Mouse (Mus musculus): Measurements from ENCODE around the gene Mesp2. TPM values are rescaled to one million over a fixed set of nuclear protein-coding genes. Genes with fewer than 3 reads are reported as not detected.

Mesp2 gene
- not detected in 2 replicates for polyA plus RNA-seq (2015; fragmentation: Nextera tagmentation; extraction: Ambion mirVana)

DNA sequence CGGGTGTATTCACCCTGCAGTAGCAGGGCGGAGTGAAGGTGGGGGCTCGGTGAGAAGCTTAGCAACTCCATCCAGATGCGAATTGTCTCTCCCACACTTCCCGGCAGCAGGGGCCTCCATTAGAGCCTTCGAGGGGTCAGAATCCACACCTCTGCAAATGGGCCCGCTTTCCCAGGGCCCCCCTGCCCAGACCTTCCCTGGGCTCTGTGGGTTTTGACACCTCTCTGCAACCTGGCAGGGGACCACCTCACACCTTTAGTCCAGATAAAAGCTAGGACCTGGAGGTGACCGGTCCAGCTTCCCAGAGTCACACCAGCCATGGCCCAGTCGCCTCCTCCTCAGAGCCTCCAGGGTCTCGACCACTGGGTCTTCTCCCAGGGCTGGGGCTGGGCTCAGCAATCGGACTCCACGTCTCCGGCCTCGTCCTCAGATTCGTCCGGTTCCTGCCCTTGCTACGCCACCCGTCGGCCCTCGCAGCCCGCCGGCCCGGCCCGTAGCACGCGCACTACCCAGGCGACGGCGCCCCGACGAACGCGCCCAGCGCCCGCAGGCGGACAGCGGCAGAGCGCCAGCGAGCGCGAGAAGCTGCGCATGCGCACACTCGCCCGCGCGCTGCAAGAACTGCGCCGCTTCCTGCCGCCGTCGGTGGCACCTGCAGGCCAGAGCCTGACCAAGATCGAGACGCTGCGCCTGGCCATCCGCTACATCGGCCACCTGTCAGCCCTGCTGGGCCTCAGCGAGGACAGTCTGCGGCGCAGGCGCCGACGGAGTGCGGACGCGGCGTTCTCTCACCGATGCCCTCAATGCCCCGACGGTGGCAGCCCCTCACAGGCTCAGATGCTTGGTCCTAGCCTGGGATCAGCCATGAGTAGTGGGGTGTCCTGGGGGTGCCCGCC lies at the start of gene Mesp2:
Gene Mesp2 (plus strand): TSS at position 117 of the 896 bp plus-strand sequence.
- no peaks in the 10 kb centered on the region for H3K36me3 ChIP-seq (replicated peaks)
- ATAC-seq (ENCODE audit: insufficient read depth) = peak; percentile 34; the same call in 1 of the 2 replicates
- H3K9me3 ChIP-seq (replicated peaks) = no peaks in the 10 kb centered on the region
- H3K4me1 ChIP-seq (replicated peaks) = peaks cover 8% of the 10 kb centered on the region
- H3K27me3 ChIP-seq = peaks cover 26% of the 10 kb centered on the region
- H3K27ac ChIP-seq (replicated peaks) = no peak within 1 kb of the TSS
- WGBS (ENCODE audit: insufficient replicate concordance) = 11% methylated on average over 71 of the region's 71 CpGs
- peak within 1 kb of the TSS; percentile 61 for H3K4me2 ChIP-seq
- H3K9ac ChIP-seq = no peak within 1 kb of the TSS
- H3K4me3 ChIP-seq (replicated peaks) = peak within 1 kb of the TSS; percentile 32; the same call in 1 of the 2 replicates

DNA sequence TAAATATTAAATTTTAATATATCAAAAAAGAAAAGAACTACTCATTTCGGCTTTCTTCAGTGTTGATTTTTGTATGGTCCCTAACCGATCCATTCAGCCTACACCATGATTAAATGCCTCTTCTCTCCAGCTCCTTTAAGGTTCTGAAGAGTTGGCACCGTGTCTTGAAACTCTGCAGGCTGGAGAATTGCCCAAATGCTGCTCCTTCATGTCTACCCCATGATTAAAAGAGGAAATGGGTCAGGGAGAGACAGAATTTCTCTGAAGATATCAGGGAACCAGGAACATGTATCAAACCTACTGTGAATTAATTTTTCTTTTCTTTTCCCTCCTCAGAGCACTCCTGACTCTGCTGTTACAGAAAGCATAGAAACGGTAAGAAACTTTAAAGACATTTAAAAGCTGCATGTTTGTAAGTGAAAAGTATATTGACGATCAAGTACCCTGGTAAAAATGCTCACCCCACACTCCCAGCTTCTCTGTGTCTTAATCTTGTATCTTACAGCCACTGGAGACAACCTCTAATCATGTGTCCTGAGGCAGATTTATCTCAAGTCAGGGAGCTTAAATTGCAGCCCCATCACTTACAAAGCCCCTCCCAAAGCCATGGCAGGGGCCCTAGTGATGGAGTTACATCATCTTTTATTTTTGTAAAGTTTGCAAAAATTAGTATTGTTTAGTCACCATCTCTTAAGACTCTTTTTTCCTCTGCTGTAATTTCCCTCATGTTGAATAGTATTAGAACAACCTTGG lies 49.2 kb upstream of the Mesp2 start:
- Histone ChIP-seq H3K4me1 (replicated peaks) (0 out of 2 replicates have a peak, but pooled peaks cover 2% of the 10 kb centered on the region), H3K9me3 (replicated peaks) (no peaks in the 10 kb centered on the region), H3K27ac (replicated peaks) (no peak overlapping the region), H3K9ac (no peak overlapping the region), H3K27me3 (no peaks in the 10 kb centered on the region), H3K4me3 (replicated peaks) (no peak overlapping the region), H3K4me2 (no peak overlapping the region), H3K36me3 (replicated peaks) (no peaks in the 10 kb centered on the region)
- 49% methylated on average over 5 of the region's 5 CpGs for WGBS (ENCODE audit: insufficient replicate concordance)
- no peak for ATAC-seq (ENCODE audit: insufficient read depth)

DNA sequence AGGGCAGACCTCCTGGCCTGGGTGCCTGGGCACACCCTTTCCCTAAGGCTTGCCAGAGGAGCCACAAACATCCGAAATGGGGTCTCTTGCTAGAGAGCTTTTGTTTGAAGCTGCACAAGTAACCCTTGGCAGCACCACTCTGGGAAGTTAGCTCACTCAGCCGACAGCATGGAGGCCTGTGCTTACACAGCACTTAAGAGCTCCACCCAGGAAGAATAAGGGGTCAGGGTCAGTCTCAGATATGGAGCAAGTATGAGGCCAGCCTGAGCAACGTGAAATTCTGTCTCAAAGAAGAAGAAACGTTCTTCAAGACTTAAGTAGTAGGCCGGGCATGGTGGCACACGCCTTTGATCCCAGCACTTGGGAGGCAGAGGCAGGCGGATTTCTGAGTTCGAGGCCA lies 48.4 kb upstream of the Mesp2 start:
- Histone ChIP-seq H3K4me1 (replicated peaks) (0 out of 2 replicates have a peak, but pooled peaks cover 2% of the 10 kb centered on the region), H3K4me2 (no peak overlapping the region), H3K27ac (replicated peaks) (no peak overlapping the region), H3K9ac (no peak overlapping the region), H3K27me3 (no peaks in the 10 kb centered on the region), H3K36me3 (replicated peaks) (no peaks in the 10 kb centered on the region), H3K4me3 (replicated peaks) (no peak overlapping the region), H3K9me3 (replicated peaks) (no peaks in the 10 kb centered on the region)
- 57% methylated on average over 8 of the region's 8 CpGs for WGBS (ENCODE audit: insufficient replicate concordance)
- no peak for ATAC-seq (ENCODE audit: insufficient read depth)

DNA sequence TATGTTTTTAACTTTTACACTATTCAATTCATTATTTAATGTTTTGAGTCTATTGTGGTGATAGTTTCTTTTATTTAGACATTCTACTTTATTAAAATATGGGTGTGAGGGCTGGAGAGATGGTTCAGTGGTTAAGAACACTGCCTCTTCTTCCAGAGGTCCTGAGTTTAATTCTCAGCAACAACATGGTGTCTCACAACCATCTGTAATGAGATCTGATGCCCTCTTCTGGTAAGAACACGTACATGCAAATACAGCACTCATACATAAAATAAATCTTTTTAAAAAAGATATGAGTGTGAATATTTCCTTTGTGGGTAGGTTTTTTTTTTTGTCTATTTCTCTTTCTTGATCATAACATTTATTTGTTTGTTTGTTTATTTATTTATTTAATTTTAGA lies 44.5 kb upstream of the Mesp2 start:
- H3K9me3 ChIP-seq (replicated peaks) = no peaks in the 10 kb centered on the region
- no peaks in the 10 kb centered on the region for H3K27me3 ChIP-seq
- WGBS (ENCODE audit: insufficient replicate concordance) = 40% methylated on average over 1 of the region's 1 CpGs
- H3K9ac ChIP-seq = no peak overlapping the region
- H3K4me1 ChIP-seq (replicated peaks) = no peaks in the 10 kb centered on the region
- ATAC-seq (ENCODE audit: insufficient read depth) = no peak
- no peak overlapping the region for H3K4me3 ChIP-seq (replicated peaks)
- no peak overlapping the region for H3K4me2 ChIP-seq
- no peak overlapping the region for H3K27ac ChIP-seq (replicated peaks)
- H3K36me3 ChIP-seq (replicated peaks) = no peaks in the 10 kb centered on the region

DNA sequence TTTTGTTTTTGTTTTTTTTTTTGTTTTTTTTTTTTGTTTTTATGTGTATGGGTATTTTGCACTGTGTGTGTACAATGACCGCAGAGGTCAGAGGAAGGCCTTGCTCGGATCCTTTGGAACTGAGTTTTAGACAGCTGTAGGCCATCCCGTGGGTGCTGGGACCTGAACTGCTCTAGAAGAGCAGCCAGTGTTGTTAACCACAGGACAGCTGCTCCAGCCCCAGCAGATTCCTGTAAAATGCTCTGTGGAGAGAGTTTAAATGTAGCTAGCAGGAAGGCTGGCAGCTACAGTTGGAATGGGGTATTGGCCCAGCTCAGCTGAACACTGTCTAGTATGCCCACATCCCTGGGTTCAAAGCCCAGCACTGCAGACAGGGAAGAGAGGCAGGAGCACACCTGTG lies 40.9 kb upstream of the Mesp2 start:
- ATAC-seq (ENCODE audit: insufficient read depth) = no peak
- Histone ChIP-seq H3K4me3 (replicated peaks) (no peak overlapping the region), H3K4me2 (no peak overlapping the region), H3K9me3 (replicated peaks) (no peaks in the 10 kb centered on the region), H3K36me3 (replicated peaks) (no peaks in the 10 kb centered on the region), H3K27ac (replicated peaks) (no peak overlapping the region), H3K9ac (no peak overlapping the region), H3K27me3 (no peaks in the 10 kb centered on the region), H3K4me1 (replicated peaks) (no peaks in the 10 kb centered on the region)
- 57% methylated on average over 3 of the region's 3 CpGs for WGBS (ENCODE audit: insufficient replicate concordance)

DNA sequence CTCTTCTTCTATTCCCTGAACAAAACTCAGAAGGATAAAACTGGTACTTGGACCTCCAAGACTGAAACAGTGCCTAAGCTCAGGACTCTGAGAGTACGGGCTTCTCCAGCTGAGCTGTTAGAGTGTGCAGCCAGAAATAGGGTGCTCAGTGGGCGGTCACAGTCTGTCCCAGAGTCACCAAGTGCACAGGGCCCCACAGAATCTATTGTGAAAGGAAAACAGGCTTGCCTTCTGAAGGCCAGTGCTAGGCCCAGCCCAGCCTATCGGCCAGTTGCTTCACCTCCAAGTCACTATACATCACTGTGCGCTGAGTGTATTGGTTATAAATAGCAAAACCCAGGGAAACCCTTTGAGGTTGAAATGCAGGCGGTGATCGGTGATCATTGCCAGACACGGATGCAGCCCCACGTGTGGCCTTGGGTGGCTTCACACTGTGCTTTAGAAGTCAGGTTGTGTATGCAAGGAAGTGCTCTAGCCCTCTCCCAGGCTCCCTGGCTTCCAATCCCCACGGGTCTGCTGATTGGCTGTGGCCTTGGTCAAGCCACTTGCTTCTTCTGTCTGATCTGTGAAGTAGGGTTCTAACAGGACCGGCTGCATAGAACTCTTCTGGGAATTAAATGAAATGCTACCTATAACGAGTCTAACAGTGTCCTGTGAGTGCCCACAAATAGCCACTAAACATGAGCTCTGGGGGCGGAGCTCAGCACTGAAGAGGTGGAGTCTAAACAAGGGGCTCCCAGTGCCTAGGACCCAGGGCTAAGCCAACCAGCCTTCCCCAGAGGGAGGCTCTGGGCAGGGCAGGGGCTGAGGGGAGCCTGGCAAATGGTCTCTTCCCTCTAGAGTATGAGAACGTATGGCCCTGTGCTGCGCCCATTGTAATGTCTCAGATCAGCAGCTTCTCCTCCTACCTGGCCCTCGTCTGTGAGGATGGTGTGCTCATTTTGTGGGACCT lies 38.7 kb upstream of the Mesp2 start:
- no peak overlapping the region for H3K4me3 ChIP-seq (replicated peaks)
- H3K27me3 ChIP-seq = no peaks in the 10 kb centered on the region
- no peak for ATAC-seq (ENCODE audit: insufficient read depth)
- no peaks in the 10 kb centered on the region for H3K36me3 ChIP-seq (replicated peaks)
- no peak overlapping the region for H3K9ac ChIP-seq
- no peak overlapping the region for H3K27ac ChIP-seq (replicated peaks)
- no peaks in the 10 kb centered on the region for H3K4me1 ChIP-seq (replicated peaks)
- H3K9me3 ChIP-seq (replicated peaks) = no peaks in the 10 kb centered on the region
- H3K4me2 ChIP-seq = no peak overlapping the region
- 51% methylated on average over 15 of the region's 15 CpGs for WGBS (ENCODE audit: insufficient replicate concordance)

DNA sequence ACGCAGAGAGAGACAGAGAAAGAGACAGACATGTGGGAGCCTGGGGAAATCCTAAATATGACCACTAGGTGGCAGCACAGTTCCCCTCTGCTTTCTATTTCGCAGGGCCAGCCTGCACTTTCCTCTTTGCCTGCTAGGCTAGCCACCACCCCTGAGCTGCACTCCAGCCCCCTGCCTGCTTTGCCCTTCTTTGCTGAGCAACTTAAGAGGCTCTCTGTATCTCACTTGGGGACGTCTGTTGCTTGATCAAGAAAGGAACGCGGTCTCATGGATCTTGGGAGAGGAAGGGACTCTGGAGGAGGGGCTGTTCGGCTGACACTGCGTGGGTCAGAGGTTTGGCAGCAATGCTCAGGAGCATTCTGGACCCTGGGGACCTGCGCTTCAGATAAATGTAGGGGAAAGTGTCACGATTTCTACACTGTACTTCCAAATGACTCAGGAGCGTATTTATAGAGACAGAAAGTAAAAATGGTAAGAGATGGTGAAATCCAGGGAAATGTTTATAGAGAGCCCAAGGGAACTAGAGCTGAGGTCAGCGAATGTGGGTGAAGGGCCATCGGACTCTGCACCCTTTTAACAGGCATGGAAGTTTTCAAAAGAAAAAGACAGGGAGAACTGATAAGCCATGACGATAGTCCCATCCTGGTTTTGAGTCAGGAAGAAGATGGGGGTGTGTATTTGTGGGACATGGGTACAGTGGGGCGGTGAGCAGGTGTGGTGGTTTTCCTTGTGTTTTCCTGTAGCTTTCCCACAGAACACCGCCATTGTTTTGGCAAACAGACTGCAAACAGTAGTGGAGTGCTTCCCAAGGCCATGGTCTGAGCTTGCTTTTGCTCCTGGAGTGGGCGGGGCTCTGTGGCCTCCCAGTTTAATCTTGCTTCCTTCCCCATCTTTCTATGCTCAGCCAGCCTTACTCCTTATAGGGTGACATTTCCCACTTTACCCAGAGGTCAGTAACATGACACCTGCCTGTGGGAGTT lies 29.6 kb upstream of the Mesp2 start:
- peak overlapping the region; percentile 69; the same call in 1 of the 2 replicates for H3K27ac ChIP-seq (replicated peaks)
- no peaks in the 10 kb centered on the region for H3K36me3 ChIP-seq (replicated peaks)
- peak; percentile 78 for ATAC-seq (ENCODE audit: insufficient read depth)
- no peaks in the 10 kb centered on the region for H3K27me3 ChIP-seq
- H3K4me1 ChIP-seq (replicated peaks) = peaks cover 13% of the 10 kb centered on the region; the same call in 1 of the 2 replicates
- 18% methylated on average over 16 of the region's 16 CpGs for WGBS (ENCODE audit: insufficient replicate concordance)
- peak overlapping the region; percentile 32 for H3K4me3 ChIP-seq (replicated peaks)
- H3K9ac ChIP-seq = no peak overlapping the region
- no peaks in the 10 kb centered on the region for H3K9me3 ChIP-seq (replicated peaks)
- peak overlapping the region; percentile 59 for H3K4me2 ChIP-seq

DNA sequence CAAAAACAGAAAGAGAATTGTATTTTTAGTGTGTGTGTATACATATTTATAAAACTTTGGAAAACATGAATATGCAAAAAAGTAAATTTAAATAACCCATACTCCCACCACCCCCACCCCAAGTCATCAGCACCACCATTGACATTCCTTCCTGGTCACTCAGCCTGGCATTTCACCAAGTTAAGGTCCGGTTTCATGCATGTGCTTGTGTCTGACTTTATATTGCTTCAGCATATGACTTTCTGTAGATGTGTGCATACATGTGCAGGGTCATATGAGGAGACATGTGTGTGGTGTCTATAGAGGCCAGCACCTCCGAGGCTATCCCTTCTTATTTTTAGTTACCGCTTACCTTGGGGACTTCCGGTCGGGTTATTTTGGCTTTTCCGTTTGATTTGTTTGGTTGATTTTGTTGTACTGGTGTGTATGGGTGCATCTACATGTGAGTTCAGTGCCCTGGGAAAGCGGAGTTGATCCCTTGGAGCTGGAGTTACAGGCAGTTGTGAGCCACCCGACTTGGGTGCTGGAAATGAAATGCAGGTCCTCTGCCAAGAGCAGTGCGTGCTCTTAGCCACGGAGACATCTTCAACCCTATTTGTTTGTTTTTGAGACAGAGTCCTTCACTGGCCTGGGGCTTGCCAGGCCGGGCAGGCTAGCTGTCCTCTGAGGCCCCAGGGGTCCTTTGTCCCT lies 28.6 kb upstream of the Mesp2 start:
- Histone ChIP-seq H3K27me3 (no peaks in the 10 kb centered on the region), H3K4me3 (replicated peaks) (no peak overlapping the region), H3K27ac (replicated peaks) (0 out of 2 replicates have a peak overlapping the region, but pooled peaks have one; percentile 48), H3K9me3 (replicated peaks) (no peaks in the 10 kb centered on the region), H3K36me3 (replicated peaks) (no peaks in the 10 kb centered on the region), H3K4me2 (no peak overlapping the region), H3K9ac (no peak overlapping the region), H3K4me1 (replicated peaks) (peaks cover 13% of the 10 kb centered on the region; the same call in 1 of the 2 replicates)
- no peak for ATAC-seq (ENCODE audit: insufficient read depth)
- WGBS (ENCODE audit: insufficient replicate concordance) = 71% methylated on average over 11 of the region's 11 CpGs

DNA sequence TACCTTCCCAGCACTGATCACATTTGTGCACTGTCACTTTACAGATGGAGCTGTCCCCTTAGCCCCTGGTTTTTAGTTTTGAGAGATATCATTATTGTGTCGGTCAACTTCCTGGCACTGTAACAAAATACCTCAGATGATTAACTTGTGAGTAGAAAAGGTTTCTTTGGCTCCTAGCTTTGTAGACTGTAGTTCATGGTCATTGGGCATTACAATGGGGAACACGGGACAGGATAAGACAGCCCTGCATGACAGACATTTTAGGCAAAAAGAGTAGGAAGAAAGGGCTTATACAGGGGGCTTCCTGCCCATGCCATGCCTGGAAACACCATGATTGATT lies 28.0 kb upstream of the Mesp2 start:
- ATAC-seq (ENCODE audit: insufficient read depth) = no peak
- no peak overlapping the region for H3K4me2 ChIP-seq
- 65% methylated on average over 2 of the region's 2 CpGs for WGBS (ENCODE audit: insufficient replicate concordance)

More for the DNA sequence above, 28.0 kb upstream of the Mesp2 start:
- H3K27me3 ChIP-seq = no peaks in the 10 kb centered on the region
- no peak overlapping the region for H3K9ac ChIP-seq
- H3K4me1 ChIP-seq (replicated peaks) = peaks cover 13% of the 10 kb centered on the region; the same call in 1 of the 2 replicates
- H3K4me3 ChIP-seq (replicated peaks) = no peak overlapping the region
- H3K36me3 ChIP-seq (replicated peaks) = no peaks in the 10 kb centered on the region
- H3K9me3 ChIP-seq (replicated peaks) = no peaks in the 10 kb centered on the region
- no peak overlapping the region for H3K27ac ChIP-seq (replicated peaks)
